Mouse (Mus musculus) splenic B cell, adult 2 months (primary cell): ENCODE data around the gene Rpgrip1l.
A peak's percentile ranks its signal among the peaks of the same experiment; 100 is the strongest.

Experiments
- DNase-seq: peaks from one replicate; pipeline ENCODE4 v3.0.0-alpha.2; 2011; ENCODE audit warnings: low read depth, low spot score
- H3K27me3 ChIP-seq: 2 replicates; pipeline ENCODE4 v1.6.1; 2012; ENCODE audit warnings: mild to moderate bottlenecking, low read length, moderate library complexity, mixed read lengths; ENCODE audit not compliant: control insufficient read depth, poor library complexity, insufficient read depth, severe bottlenecking
- H3K36me3 ChIP-seq: 2 replicates; pipeline ENCODE4 v1.6.1; 2012; ENCODE audit warnings: mild to moderate bottlenecking, low read length, moderate library complexity, mixed read lengths; ENCODE audit not compliant: control insufficient read depth, poor library complexity, insufficient read depth, severe bottlenecking

Gene Rpgrip1l

GRCm38 (mm10) chr8:91318938-91319729 is 6.1 kb upstream of the Rpgrip1l start:
- no peak for DNase-seq
- Histone ChIP-seq H3K36me3 (no peaks in the 10 kb centered on the region; the same call in 1 of the 2 replicates), H3K27me3 (no peaks in the 10 kb centered on the region)

GRCm38 (mm10) chr8:91317567-91318227 is 4.6 kb upstream of the Rpgrip1l start:
- no peak for DNase-seq
- no peaks in the 10 kb centered on the region for H3K27me3 ChIP-seq
- no peaks in the 10 kb centered on the region; the same call in 1 of the 2 replicates for H3K36me3 ChIP-seq

GRCm38 (mm10) chr8:91312342-91312741 is 720 bp downstream of the Rpgrip1l start:
- DNase-seq = peak; percentile 35
- Histone ChIP-seq H3K36me3 (no peaks in the 10 kb centered on the region), H3K27me3 (no peaks in the 10 kb centered on the region)

- Histone ChIP-seq H3K36me3 (no peaks in the 10 kb centered on the region), H3K27me3 (no peaks in the 10 kb centered on the region)
- DNase-seq = no peak
These were observed 8.3 kb downstream of the Rpgrip1l start for GRCm38 (mm10) chr8:91304481-91305386.

GRCm38 (mm10) chr8:91298672-91299071 is 14.4 kb downstream of the Rpgrip1l start:
- Histone ChIP-seq H3K36me3 (no peaks in the 10 kb centered on the region), H3K27me3 (no peaks in the 10 kb centered on the region)
- no peak for DNase-seq

- no peak for DNase-seq
- H3K27me3 ChIP-seq = no peaks in the 10 kb centered on the region
These were observed 17.3 kb downstream of the Rpgrip1l start for GRCm38 (mm10) chr8:91295786-91296185.

GRCm38 (mm10) chr8:91290576-91290975 is 22.5 kb downstream of the Rpgrip1l start:
- no peak for DNase-seq
- Histone ChIP-seq H3K27me3 (no peaks in the 10 kb centered on the region), H3K36me3 (no peaks in the 10 kb centered on the region)

More at GRCm38 (mm10) chr8:91295786-91296185, 17.3 kb downstream of the Rpgrip1l start:
- H3K36me3 ChIP-seq = no peaks in the 10 kb centered on the region

GRCm38 (mm10) chr8:91286237-91286636 is 26.8 kb downstream of the Rpgrip1l start:
- no peaks in the 10 kb centered on the region for H3K36me3 ChIP-seq
- H3K27me3 ChIP-seq = no peaks in the 10 kb centered on the region
- DNase-seq = no peak

GRCm38 (mm10) chr8:91283815-91284214 is 29.2 kb downstream of the Rpgrip1l start:
- H3K36me3 ChIP-seq = no peaks in the 10 kb centered on the region
- no peak for DNase-seq
- H3K27me3 ChIP-seq = no peaks in the 10 kb centered on the region

GRCm38 (mm10) chr8:91282655-91283054 is 30.4 kb downstream of the Rpgrip1l start:
- no peaks in the 10 kb centered on the region for H3K36me3 ChIP-seq
- no peaks in the 10 kb centered on the region for H3K27me3 ChIP-seq
- no peak for DNase-seq

- H3K36me3 ChIP-seq = no peaks in the 10 kb centered on the region
- no peaks in the 10 kb centered on the region for H3K27me3 ChIP-seq
- no peak for DNase-seq
These were observed 31.5 kb downstream of the Rpgrip1l start for GRCm38 (mm10) chr8:91281545-91281944.

- H3K27me3 ChIP-seq = no peaks in the 10 kb centered on the region
- no peaks in the 10 kb centered on the region for H3K36me3 ChIP-seq
- no peak for DNase-seq
These were observed 32.4 kb downstream of the Rpgrip1l start for GRCm38 (mm10) chr8:91280467-91281212.

- no peaks in the 10 kb centered on the region for H3K27me3 ChIP-seq
- H3K36me3 ChIP-seq = no peaks in the 10 kb centered on the region
- no peak for DNase-seq
These were observed 35.0 kb downstream of the Rpgrip1l start for GRCm38 (mm10) chr8:91278060-91278459.

- H3K27me3 ChIP-seq = no peaks in the 10 kb centered on the region
- peak; percentile 15 for DNase-seq
These were observed 36.7 kb downstream of the Rpgrip1l start for GRCm38 (mm10) chr8:91276337-91276736.

More at GRCm38 (mm10) chr8:91276337-91276736, 36.7 kb downstream of the Rpgrip1l start:
- no peaks in the 10 kb centered on the region for H3K36me3 ChIP-seq
